9 mouse cellular contexts compared by ENCODE assay signal in the genomic region with DNA sequence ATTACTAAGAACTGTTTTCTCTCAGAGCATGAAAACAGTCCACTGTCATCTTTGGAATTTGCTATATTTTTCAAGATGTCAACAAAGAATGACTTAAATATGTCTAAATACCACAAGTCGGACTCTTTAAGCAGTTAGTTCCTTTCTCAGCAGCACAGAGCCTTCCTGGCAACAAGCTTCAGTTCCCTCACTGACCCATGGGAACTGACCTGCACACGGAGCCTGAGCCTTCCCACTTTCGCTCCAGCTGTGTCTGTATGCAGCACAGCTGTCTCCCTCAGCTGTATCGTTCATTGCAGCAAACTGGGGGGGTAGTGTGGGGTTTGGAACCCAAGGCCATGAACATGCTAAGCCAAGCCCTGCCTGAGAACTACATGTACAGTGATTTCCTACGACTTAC.
DNase-seq lines count a peak whose midpoint lies in the region.
"Had no signal": no experiment of that assay in that cellular context is flagged by ENCODE, and none has a peak within 500 bp of the region (broad histone marks: within the 10 kb centered on the region; RNA-seq: fewer than 3 reads in every experiment).

No protein-coding gene starts in this region.

- DNase-seq in kidney, postnatal 14 days: peak; percentile 30
- DNase-seq in kidney, adult 11 months: no peak
- peak; percentile 24 for DNase-seq in fibroblast of lung, adult 2 months (ENCODE audit: low read depth)
- peak; percentile 49 to 51 for DNase-seq in heart, postnatal 10 days
- DNase-seq in lung, postnatal 4 days: peak; percentile 17 to 56
- DNase-seq in cerebellum, adult 11-12 months: no peak
- DNase-seq in right cerebral cortex, postnatal 14 days: no peak
- DNase-seq: cerebellum, postnatal 14 days; thymus, adult 2 months had no signal

- intact Hi-C loops in heart, postnatal 10 days (cut with DNase I): no loop called here

Comparison
In these comparisons a context has a peak if more than half of its experiments do, and no peak if none do; other contexts are left out.
1. DNase-seq: peak in kidney, postnatal 14 days (single experiment), fibroblast of lung, adult 2 months (single experiment), heart, postnatal 10 days (2 of 2) and lung, postnatal 4 days (2 of 2); none in kidney, adult 11 months (single experiment), cerebellum, adult 11-12 months (single experiment) and right cerebral cortex, postnatal 14 days (single experiment).